Mouse (Mus musculus): ENCODE measurements around the gene Ube2k.

DNA sequence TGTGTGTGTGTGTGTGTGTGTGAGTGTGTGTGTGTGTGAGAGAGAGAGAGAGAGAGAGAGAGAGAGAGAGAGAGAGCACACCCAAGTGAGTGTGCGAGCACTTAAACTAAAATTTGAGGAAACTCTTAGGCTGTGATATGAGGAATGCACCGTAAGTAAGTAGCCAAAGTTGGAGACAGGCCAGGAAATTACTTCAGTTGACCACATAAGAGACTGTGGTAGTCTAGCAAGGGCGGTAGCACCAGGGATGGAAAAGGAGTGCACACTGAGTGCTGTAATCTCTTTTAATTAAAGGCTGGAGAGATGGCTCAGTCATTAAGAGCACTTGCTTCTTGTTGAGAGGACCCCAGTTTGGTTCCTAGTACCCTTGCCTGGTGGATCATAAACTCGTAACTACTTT is 47.2 kb upstream of the Ube2k start:
- TF ChIP-seq CTCF (conservative IDR thresholded peaks at IDR 0.05; ENCODE audit: low read length) (no peak), POU5F1 (IDR thresholded peaks at IDR 0.05; ENCODE audit: borderline replicate concordance, low read length) (no peak), NANOG (IDR thresholded peaks at IDR 0.05; ENCODE audit: borderline replicate concordance, low read length) (no peak)
